Mouse (Mus musculus): ENCODE data around the gene Ppif.

Gene Ppif

GRCm38 (mm10) chr14:25695059-25695458 lies 1.1 kb downstream of the Ppif start:
- DNase-seq (ENCODE audit: low spot score), result no peak

- no peak for DNase-seq (ENCODE audit: low spot score)
These were observed 2.4 kb downstream of the Ppif start for GRCm38 (mm10) chr14:25696356-25696755.

- no peak for DNase-seq (ENCODE audit: low spot score)
These were observed 8.0 kb downstream of the Ppif start for GRCm38 (mm10) chr14:25701986-25702385.

- DNase-seq (ENCODE audit: low spot score), result no peak
These were observed 13.8 kb downstream of the Ppif start for GRCm38 (mm10) chr14:25707691-25708181.

- DNase-seq (ENCODE audit: low spot score), result no peak
These were observed 14.5 kb downstream of the Ppif start for GRCm38 (mm10) chr14:25708451-25708850.

- DNase-seq (ENCODE audit: low spot score), result no peak
These were observed 15.0 kb downstream of the Ppif start for GRCm38 (mm10) chr14:25708917-25709316.

GRCm38 (mm10) chr14:25710073-25710472 lies 16.1 kb downstream of the Ppif start:
- DNase-seq (ENCODE audit: low spot score), result no peak

GRCm38 (mm10) chr14:25710681-25711080 lies 16.7 kb downstream of the Ppif start:
- DNase-seq (ENCODE audit: low spot score), result no peak

- DNase-seq (ENCODE audit: low spot score), result no peak
These were observed 17.2 kb downstream of the Ppif start for GRCm38 (mm10) chr14:25711177-25711576.

- DNase-seq (ENCODE audit: low spot score), result no peak
These were observed 17.6 kb downstream of the Ppif start for GRCm38 (mm10) chr14:25711602-25712001.

- no peak for DNase-seq (ENCODE audit: low spot score)
These were observed 19.5 kb downstream of the Ppif start for GRCm38 (mm10) chr14:25713443-25713842.

- DNase-seq (ENCODE audit: low spot score), result no peak
These were observed 22.6 kb downstream of the Ppif start for GRCm38 (mm10) chr14:25716528-25716927.

- no peak for DNase-seq (ENCODE audit: low spot score)
These were observed 23.8 kb downstream of the Ppif start for GRCm38 (mm10) chr14:25717718-25718117.

- no peak for DNase-seq (ENCODE audit: low spot score)
These were observed 24.5 kb downstream of the Ppif start for GRCm38 (mm10) chr14:25718471-25718870.

GRCm38 (mm10) chr14:25719371-25719770 lies 25.4 kb downstream of the Ppif start:
- no peak for DNase-seq (ENCODE audit: low spot score)

GRCm38 (mm10) chr14:25720962-25721707 lies 27.2 kb downstream of the Ppif start:
- DNase-seq (ENCODE audit: low spot score), result no peak

GRCm38 (mm10) chr14:25725032-25725497 lies 31.1 kb downstream of the Ppif start:
- DNase-seq (ENCODE audit: low spot score), result no peak

GRCm38 (mm10) chr14:25725690-25726089 lies 31.7 kb downstream of the Ppif start:
- no peak for DNase-seq (ENCODE audit: low spot score)

- DNase-seq (ENCODE audit: low spot score), result no peak
These were observed 32.5 kb downstream of the Ppif start for GRCm38 (mm10) chr14:25726226-25727148.

- DNase-seq (ENCODE audit: low spot score), result no peak
These were observed 33.2 kb downstream of the Ppif start for GRCm38 (mm10) chr14:25727149-25727510.

- DNase-seq (ENCODE audit: low spot score), result no peak
These were observed 41.1 kb downstream of the Ppif start for GRCm38 (mm10) chr14:25734736-25735716.

- no peak for DNase-seq (ENCODE audit: low spot score)
These were observed 42.2 kb downstream of the Ppif start for GRCm38 (mm10) chr14:25736140-25736539.
